Mouse (Mus musculus) 3134 (cell line): ENCODE results near the gene Prkcsh.

Experiments
- DNase-seq: peaks from one replicate; pipeline ENCODE4 v3.0.0-alpha.2; 2011; ENCODE audit warnings: low spot score; ENCODE audit not compliant: insufficient read length; ENCODE audit errors: extremely low read depth

Gene Prkcsh

GRCm38 (mm10) chr9:21983911-21984310, 18.7 kb upstream of the Prkcsh start:
- no peak for DNase-seq

GRCm38 (mm10) chr9:21987592-21988342, 14.8 kb upstream of the Prkcsh start:
- DNase-seq = no peak

GRCm38 (mm10) chr9:21988421-21989101, 14.0 kb upstream of the Prkcsh start:
- no peak for DNase-seq

GRCm38 (mm10) chr9:21989230-21990110, 13.1 kb upstream of the Prkcsh start, which contains the start of gene Rgl3:
Gene Rgl3 (minus strand): TSS chr9:21989446.
- DNase-seq = no peak

- DNase-seq = no peak
These were observed 10.4 kb upstream of the Prkcsh start for GRCm38 (mm10) chr9:21992227-21992626.

GRCm38 (mm10) chr9:21996178-21996867, 6.3 kb upstream of the Prkcsh start:
- DNase-seq = no peak

- DNase-seq = no peak
These were observed 2.3 kb upstream of the Prkcsh start for GRCm38 (mm10) chr9:22000296-22000695.

GRCm38 (mm10) chr9:22001633-22002032, 973 bp upstream of the Prkcsh start:
- DNase-seq = no peak

- no peak for DNase-seq
These were observed 553 bp downstream of the Prkcsh start for GRCm38 (mm10) chr9:22003163-22003554.

GRCm38 (mm10) chr9:22004546-22004945, 1.9 kb downstream of the Prkcsh start:
- no peak for DNase-seq

GRCm38 (mm10) chr9:22011055-22011454, 8.4 kb downstream of the Prkcsh start:
- DNase-seq = no peak

GRCm38 (mm10) chr9:22012731-22013130, 10.1 kb downstream of the Prkcsh start:
- no peak for DNase-seq

- DNase-seq = no peak
These were observed 13.6 kb downstream of the Prkcsh start for GRCm38 (mm10) chr9:22016245-22016644.

- DNase-seq = no peak
These were observed 14.7 kb downstream of the Prkcsh start for GRCm38 (mm10) chr9:22017208-22017825.

- no peak for DNase-seq
These were observed 22.0 kb downstream of the Prkcsh start for GRCm38 (mm10) chr9:22024592-22024991.

GRCm38 (mm10) chr9:22028467-22028866, 25.9 kb downstream of the Prkcsh start:
- no peak for DNase-seq

- DNase-seq = no peak
These were observed 27.8 kb downstream of the Prkcsh start for GRCm38 (mm10) chr9:22030386-22030785.

- DNase-seq = no peak
These were observed 32.9 kb downstream of the Prkcsh start for GRCm38 (mm10) chr9:22035300-22036044.

- no peak for DNase-seq
These were observed 35.2 kb downstream of the Prkcsh start for GRCm38 (mm10) chr9:22037826-22038225.
